Mouse (Mus musculus): ENCODE results near the gene Ndufs6.

Ndufs6 gene

DNA sequence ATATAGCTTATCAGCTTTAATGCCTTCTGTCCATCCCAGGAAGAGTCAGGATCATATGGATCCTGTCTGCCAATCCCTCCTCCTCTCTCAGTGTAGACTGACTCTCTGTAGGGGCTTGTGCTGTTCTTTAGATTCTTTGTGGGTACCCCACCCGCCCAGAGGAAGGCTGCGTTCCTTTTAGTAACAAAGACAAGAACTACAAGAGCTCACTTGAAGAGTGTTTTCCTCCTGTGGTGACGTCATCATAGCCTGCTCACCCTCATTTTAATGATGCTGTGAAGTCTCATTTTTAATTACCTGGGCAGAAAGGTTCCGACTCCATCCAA is 22.3 kb downstream of the Ndufs6 start:
- DNase-seq (ENCODE audit: low read depth) = no peak

GRCm38 (mm10) chr13:73305398-73306084 is 22.8 kb downstream of the Ndufs6 start:
- DNase-seq (ENCODE audit: low read depth) = no peak

DNA sequence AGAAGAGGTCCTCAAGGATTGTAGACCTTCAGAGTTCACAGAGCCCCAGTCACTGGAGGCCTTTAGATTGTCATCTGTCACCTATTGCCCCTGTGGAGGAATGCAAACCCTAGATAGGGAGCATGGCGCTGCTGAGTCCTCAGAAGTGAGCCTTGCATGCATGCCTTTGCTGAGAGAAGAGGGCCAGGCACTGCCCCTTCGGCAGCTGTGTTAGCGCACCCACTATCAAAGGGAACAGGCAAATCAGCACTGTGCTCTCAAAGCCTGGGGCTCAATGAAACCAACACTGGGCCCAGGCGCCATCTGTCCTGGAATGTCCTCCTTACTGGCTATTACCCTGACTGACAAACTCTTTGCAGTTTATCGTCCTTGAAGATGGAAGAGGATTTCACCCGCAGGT is 23.6 kb downstream of the Ndufs6 start:
- DNase-seq (ENCODE audit: low read depth) = no peak

DNA sequence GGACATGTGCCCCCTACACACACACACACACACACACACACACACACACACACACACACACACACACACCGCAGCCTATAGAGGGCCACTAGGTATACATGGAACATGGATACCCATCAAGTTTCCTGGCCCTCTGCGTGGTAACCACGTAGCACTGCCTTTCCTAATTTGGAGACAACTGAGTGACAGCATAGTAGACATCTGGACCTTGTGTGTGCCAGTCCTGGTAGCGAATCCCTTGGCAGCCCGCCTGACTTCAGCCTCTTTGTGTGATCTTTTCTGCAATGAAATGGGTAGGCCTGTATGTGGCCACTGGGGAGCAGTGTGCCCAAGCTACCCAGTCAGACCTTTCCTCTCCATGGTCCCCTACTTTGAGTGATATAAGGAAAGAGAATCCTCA is 29.0 kb downstream of the Ndufs6 start:
- no peak for DNase-seq (ENCODE audit: low read depth)

DNA sequence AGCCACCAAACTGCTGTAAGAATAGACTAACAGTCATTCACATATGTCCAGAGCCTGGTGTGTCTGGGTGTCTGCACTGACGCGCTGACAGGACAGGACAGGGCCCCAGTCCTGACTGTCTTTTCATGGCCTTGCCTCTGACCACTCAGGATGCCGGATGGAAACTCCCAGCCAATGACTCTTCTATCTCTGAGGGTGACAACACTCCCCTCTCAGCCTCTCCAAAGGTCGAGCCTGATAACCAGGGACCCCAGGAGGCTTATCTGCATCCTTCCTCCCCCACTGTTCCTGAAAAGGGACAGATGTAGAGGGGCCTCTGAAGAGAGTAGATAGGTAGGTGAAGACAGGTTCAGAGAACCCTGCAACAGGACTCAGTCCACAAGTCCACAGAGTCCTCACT is 29.6 kb downstream of the Ndufs6 start:
- no peak for DNase-seq (ENCODE audit: low read depth)

- no peak for DNase-seq (ENCODE audit: low read depth)
These were observed 37.2 kb downstream of the Ndufs6 start for GRCm38 (mm10) chr13:73291102-73291501.

- DNase-seq (ENCODE audit: low read depth) = no peak
These were observed 38.1 kb downstream of the Ndufs6 start for GRCm38 (mm10) chr13:73290206-73290605.

DNA sequence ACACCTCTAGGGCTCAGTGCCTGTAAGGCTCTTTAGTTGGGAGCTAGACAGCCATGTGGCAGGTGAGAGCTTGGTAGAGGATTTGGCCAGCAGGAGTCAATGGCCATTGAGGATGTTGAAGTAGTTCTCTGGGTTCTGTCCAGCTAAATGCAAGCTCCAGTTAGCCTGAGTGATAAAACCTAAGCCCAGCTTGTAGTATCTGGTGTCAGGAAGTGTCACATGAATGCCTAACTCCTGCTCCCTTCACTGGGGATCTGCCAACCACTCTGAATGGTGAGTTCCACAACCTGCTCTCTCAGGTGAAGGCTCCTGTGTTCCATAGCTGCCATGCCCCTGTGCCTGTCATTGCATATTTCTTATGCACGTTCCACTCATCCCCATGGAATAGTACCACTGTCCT is 44.8 kb downstream of the Ndufs6 start:
- no peak for DNase-seq (ENCODE audit: low read depth)

DNA sequence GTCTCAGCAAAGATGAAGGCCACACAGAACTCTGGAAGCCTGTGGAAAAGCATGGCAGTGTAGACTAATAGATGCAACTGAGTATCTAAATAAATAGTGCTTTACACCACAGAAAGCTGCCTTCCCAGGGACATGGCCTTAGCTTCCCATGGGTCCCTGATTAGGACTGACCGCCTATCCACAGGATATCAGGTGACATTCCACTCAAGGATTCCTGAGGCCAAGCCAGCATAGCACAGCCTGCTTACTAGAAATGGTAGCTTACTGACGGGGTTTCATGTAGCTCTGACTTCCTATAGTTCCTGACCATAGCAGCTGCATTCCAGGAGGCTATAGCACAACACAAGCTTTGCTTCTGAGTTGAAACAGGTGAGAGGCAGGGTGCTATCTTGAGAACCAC is 45.9 kb downstream of the Ndufs6 start:
- DNase-seq (ENCODE audit: low read depth) = no peak

DNA sequence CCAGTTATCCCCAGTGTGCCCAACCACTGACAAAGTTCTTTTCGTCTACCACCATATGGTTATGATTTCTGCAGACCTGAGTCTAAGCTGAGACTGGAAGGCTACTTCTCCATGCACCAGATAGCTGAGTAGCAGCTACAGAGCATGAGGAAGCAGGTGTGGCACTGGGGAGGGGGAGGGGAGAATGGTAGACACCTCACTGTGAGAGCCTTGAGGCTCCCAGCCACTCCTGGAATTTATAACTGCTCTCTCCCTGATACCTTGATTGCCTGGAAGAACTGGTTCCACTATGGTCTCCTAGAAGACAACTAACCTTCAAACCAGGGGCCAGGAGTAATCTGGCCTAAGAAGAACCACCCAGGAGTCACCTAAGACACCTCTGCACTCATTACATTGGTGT is 49.1 kb downstream of the Ndufs6 start:
- no peak for DNase-seq (ENCODE audit: low read depth)

- DNase-seq (ENCODE audit: low read depth) = no peak
These were observed 50.5 kb downstream of the Ndufs6 start for GRCm38 (mm10) chr13:73277797-73278196.

- no peak for DNase-seq (ENCODE audit: low read depth)
These were observed 51.0 kb downstream of the Ndufs6 start for GRCm38 (mm10) chr13:73277361-73277760.

- DNase-seq (ENCODE audit: low read depth) = no peak
These were observed 54.8 kb downstream of the Ndufs6 start for GRCm38 (mm10) chr13:73273536-73273935.

DNA sequence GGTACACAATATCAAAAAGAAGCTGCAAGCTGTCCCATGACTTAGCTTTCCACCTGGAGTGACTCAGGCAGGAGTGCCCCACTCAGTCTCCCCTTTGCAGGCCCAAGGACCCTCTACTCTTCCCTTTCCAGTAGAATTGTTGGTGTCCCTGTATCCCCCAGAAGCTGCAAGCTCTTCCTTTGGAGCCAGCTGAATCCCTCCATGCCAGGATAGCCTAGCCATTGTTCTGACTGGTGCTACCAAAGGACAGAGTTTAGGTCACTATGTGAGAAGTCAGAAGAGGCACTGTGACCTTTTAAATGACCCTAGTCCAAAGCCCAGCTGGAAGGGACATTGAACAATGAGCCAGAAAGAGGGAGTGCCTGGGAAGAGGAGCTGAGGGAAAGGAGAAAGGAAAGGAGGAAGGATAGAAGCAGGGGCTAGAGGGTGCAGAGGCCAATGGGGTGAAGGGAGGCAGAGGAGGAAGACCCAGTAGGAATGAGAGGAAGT is 55.5 kb downstream of the Ndufs6 start:
- DNase-seq (ENCODE audit: low read depth) = no peak

DNA sequence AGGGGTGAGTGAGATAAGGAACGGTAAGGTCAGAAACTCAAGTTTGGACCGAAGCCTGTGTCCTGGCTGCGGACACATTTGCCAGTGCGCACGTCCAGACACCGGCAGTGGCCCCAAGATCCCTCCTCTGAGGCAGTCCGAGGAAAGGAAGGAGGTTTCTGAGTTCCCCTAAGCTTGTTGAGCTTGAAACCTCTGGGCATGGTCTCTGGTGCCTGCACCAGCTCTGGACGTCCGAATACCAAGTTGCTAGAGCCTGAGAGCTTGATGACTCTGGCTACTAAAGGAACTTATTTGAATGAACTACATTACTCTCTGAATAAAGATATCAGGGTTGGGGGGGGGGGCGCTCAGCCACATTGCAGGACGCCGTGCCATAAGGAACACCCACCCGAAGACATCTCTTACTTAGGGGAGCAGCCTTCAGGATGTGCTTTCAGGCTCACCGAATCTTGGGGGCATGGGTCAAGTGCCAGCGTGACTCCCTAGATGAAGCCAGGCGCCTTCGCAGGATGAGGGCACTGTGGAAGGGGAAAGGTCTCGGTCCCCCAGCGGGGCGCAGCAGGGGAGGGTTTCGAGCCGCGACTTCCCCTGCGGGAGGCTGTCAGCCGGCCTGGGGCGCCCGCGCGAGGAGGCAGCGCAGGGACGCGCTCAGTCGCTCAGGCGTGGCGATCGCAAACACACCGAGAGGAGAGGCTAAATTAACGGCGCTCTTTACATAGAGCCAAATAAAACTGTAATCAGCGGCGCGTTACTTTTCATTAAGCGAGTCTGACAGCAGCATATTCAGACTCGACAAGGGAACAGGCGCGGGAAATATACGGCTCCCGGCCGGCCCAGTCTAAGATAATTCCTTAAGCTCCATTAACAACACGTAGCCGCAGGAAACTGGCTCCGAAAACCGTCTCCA is 56.8 kb downstream of the Ndufs6 start:
- no peak for DNase-seq (ENCODE audit: low read depth)

- DNase-seq (ENCODE audit: low read depth) = no peak
These were observed 57.8 kb downstream of the Ndufs6 start for GRCm38 (mm10) chr13:73270451-73271081.

DNA sequence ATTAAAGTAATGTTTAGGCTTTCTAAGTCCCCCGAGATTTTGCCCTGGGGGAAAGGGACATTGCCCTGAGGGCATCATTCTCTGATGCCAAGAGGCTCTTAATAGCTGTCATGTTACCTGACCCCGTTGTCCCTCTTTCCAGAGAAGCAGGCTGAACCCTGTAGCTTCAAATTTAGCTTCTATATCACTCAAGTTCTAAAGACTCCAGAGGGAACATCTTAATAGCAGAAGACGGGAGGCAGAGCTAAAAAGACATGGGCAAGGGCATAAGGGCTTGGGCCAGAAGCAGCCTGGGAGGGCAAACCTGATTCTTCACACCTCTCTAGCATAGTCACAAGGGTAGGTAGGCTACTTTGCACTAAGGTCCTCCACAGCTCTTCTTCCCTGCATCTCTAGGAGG is 58.5 kb downstream of the Ndufs6 start:
- DNase-seq (ENCODE audit: low read depth) = no peak
